Mouse (Mus musculus) forebrain, embryonic 16.5 days (tissue): ENCODE data around the gene Dao. TPM values are rescaled to one million over a fixed set of nuclear protein-coding genes. Genes with fewer than 3 reads are reported as not detected.

Source experiments
- ATAC-seq: fragments of 200-750 bp; cut with Nextera tagmentation; 2 replicates; pipeline ENCODE4 v1.8.0; 2017; ENCODE audit warnings: mild to moderate bottlenecking, moderate library complexity
- H3K27ac ChIP-seq: fragments of 300-500 bp; sonication (generic); 2 replicates; pipeline ENCODE4 v1.5.1; 2014; ENCODE audit warnings: low read length, control low read depth
- H3K27me3 ChIP-seq: fragments of 300-500 bp; sonication (generic); replicated peaks from 2 replicates; pipeline ENCODE4 v1.6.1; 2014; ENCODE audit warnings: low read length; ENCODE audit not compliant: control insufficient read depth, insufficient read depth
- H3K36me3 ChIP-seq: fragments of 300-500 bp; sonication (generic); 2 replicates; pipeline ENCODE4 v1.6.1; 2014; ENCODE audit not compliant: control insufficient read depth, insufficient read depth
- H3K4me1 ChIP-seq: fragments of 300-500 bp; sonication (generic); replicated peaks from 2 replicates; pipeline ENCODE4 v1.6.1; 2014; ENCODE audit warnings: low read length; ENCODE audit not compliant: control insufficient read depth, insufficient read depth
- H3K4me2 ChIP-seq: fragments of 300-500 bp; sonication (generic); 2 replicates; pipeline ENCODE4 v1.6.1; 2014; ENCODE audit warnings: mild to moderate bottlenecking, low read length, control low read depth
- H3K4me3 ChIP-seq: fragments of 300-500 bp; sonication (generic); replicated peaks from 2 replicates; pipeline ENCODE4 v1.5.1; 2014; ENCODE audit warnings: mild to moderate bottlenecking, low read length, control low read depth
- H3K9ac ChIP-seq: fragments of 300-500 bp; sonication (generic); replicated peaks from 2 replicates; pipeline ENCODE4 v1.6.1; 2014; ENCODE audit warnings: low read depth, low read length, control low read depth
- H3K9me3 ChIP-seq: fragments of 300-500 bp; sonication (generic); 2 replicates; pipeline ENCODE4 v1.6.1; 2016; ENCODE audit warnings: low read length; ENCODE audit not compliant: control insufficient read depth
- WGBS: fragments of 180-500 bp; shearing (Covaris S2); extraction: QIAGEN DNeasy Blood & Tissue Kit; methylation state at CpG from one replicate; pipeline ENCODE4 v1.1.7; 2014; 5-methylcytosine and 5-hydroxymethylcytosine counted together
- polyA plus RNA-seq: library from polyadenylated mRNA; unstranded; fragments of >200 nt; fragmentation: Nextera tagmentation; extraction: Ambion mirVana; gene quantifications from 2 replicates; pipeline ENCODE4 v1.2.1, GENCODE M21; 2015

Gene Dao
- not detected in 2 replicates for polyA plus RNA-seq

DNA sequence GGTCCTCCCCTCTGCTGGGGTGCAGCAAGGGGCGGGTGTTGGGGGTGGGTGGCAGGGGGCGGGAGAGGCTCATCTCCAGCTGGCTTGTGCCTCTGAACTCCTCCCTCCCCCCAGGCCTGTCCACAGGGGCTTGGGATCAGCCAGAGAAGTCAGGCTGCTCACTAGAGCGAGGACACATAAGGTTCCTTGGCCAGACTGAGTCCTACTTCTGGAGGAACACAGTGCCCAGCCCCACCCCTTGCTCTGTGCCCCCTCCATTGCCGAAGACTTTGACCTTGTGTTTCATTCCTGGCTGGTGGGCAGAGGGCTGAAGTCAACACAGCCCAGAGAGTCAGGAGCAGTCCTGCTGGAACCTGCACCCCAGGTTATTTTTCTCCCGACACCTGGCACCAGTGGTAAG is at the start of gene Dao:
Dao (plus strand) TSS at position 162 of the 400 bp plus-strand sequence.
- WGBS, result 55% methylated on average over 5 of the region's 5 CpGs
- Histone ChIP-seq H3K9ac (no peak within 1 kb of the TSS), H3K4me2 (no peak within 1 kb of the TSS), H3K4me1 (no peaks in the 10 kb centered on the region), H3K27ac (no peak within 1 kb of the TSS), H3K9me3 (no peaks in the 10 kb centered on the region), H3K27me3 (no peaks in the 10 kb centered on the region), H3K4me3 (no peak within 1 kb of the TSS), H3K36me3 (no peaks in the 10 kb centered on the region)
- no peak for ATAC-seq

DNA sequence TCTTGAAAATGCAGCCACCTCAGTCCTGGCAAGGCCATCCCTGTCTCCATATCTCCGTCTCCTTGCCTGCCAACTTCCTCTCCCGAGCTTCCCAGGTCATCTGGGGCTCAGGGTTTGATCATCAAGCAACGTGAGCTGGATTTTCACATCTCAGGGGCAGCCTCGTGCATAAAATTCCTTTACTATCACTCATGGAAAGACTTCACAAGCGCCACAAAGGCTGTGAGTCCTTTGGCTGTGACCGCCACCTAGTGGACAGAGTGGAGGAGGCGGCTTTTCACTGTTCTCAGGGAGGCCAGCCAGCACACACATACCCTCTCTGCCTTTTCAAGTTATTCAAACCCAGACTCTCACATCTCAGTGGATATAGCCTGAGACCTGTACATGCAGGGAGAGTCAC is 49.1 kb upstream of the Dao start:
- Histone ChIP-seq H3K27ac (no peak overlapping the region), H3K36me3 (peaks cover 5% of the 10 kb centered on the region)
- WGBS, result 9% methylated on average over 7 of the region's 7 CpGs

DNA sequence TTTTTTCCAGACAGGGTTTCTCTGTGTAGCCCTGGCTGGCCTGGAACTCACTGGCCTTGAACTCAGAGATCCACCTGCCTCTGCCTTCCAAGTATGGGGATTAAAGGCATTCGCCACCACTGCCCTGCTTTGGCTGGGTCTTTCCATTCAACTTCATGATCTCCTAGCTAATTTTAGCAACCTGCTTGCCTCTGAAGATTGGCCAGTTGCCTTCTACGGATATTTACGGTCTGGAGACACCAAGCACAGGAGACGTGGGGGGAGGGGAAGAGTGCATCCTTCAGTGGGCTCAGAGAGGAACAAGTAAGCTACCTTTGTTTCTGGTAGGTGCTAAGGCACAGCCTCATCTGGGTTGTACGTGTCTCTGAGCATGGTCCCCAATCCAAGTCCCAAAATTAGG is 48.2 kb upstream of the Dao start:
- H3K36me3 ChIP-seq, result peaks cover 5% of the 10 kb centered on the region
- no peak overlapping the region for H3K4me3 ChIP-seq
- ATAC-seq, result no peak
- H3K9ac ChIP-seq, result no peak overlapping the region
- no peaks in the 10 kb centered on the region for H3K9me3 ChIP-seq
- 89% methylated on average over 5 of the region's 5 CpGs for WGBS
- H3K4me2 ChIP-seq, result no peak overlapping the region
- H3K27ac ChIP-seq, result no peak overlapping the region
- no peaks in the 10 kb centered on the region for H3K27me3 ChIP-seq
- peaks cover 11% of the 10 kb centered on the region for H3K4me1 ChIP-seq

More for the DNA sequence above, 49.1 kb upstream of the Dao start:
- ATAC-seq, result peak; percentile 62; the same call in 1 of the 2 replicates
- Histone ChIP-seq H3K9me3 (no peaks in the 10 kb centered on the region), H3K9ac (no peak overlapping the region), H3K4me3 (no peak overlapping the region), H3K4me2 (no peak overlapping the region), H3K27me3 (no peaks in the 10 kb centered on the region), H3K4me1 (peaks cover 15% of the 10 kb centered on the region)

DNA sequence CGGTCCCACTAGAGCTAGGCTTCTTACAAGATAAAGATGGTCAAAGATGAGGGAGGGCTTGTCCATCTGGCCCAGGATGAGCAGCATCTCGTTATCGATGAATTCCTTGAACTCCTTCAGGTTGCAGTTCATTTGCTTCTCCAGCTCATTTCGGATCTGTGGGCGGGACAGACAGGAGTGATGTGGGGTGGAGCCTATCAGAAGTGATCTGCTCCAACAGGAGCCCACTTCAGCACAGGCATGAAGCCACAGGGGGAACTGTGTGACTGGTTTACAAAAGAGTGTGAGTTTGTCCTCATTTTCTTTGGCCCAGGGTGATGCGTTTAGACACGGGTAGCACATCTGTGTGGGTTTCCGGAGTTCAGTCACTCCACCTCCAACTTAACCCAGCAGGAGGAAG is 47.8 kb upstream of the Dao start:
- no peaks in the 10 kb centered on the region for H3K9me3 ChIP-seq
- H3K4me1 ChIP-seq, result peaks cover 7% of the 10 kb centered on the region
- no peaks in the 10 kb centered on the region for H3K27me3 ChIP-seq
- no peak overlapping the region for H3K4me3 ChIP-seq
- ATAC-seq, result no peak
- no peak overlapping the region for H3K9ac ChIP-seq
- no peak overlapping the region for H3K4me2 ChIP-seq
- no peak overlapping the region for H3K27ac ChIP-seq
- peaks cover 5% of the 10 kb centered on the region for H3K36me3 ChIP-seq
- 84% methylated on average over 8 of the region's 8 CpGs for WGBS

DNA sequence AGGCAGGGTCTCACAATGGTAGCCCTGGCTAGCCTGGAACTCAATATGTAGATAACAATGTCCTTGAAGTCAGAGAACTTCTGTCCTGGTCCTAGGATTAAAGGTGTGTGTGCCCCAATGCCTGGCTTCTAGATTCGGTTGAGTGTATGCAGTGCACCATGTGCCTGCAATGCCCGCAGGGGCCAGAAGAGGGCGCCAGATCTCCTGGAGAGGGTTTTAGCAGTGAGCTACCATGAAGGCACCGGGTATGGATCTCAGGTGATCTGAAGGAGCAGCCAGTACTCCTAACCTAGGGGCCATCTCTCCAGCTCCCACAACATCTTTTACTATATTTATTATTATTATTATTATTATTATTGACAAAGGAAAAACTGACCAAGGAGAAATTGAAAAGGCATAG is 47.0 kb upstream of the Dao start:
- WGBS, result 0% methylated on average over 4 of the region's 4 CpGs
- Histone ChIP-seq H3K36me3 (peaks cover 5% of the 10 kb centered on the region), H3K27ac (no peak overlapping the region), H3K9me3 (no peaks in the 10 kb centered on the region), H3K4me3 (no peak overlapping the region), H3K27me3 (no peaks in the 10 kb centered on the region), H3K4me1 (no peaks in the 10 kb centered on the region), H3K4me2 (no peak overlapping the region), H3K9ac (no peak overlapping the region)
- ATAC-seq, result peak; percentile 75

DNA sequence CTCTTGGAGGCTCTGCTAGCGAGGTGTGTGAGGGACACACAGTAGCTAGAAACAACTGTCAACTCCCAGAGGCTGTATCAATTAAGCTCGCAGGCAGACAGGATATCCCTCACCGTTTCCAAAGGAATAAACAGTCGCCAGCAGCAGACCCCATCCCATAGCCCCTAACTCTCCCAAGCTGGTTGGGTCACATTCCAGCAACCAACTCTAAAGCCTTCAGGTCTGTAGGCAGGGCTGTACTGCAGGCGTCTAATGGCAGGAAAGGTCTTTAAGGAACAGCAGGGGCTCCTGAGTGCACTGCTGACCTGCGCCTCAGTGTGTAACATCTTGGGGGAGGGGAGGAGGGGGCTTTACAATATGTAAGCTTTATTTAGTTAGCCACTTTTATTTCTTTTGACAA is 44.5 kb upstream of the Dao start:
- H3K4me3 ChIP-seq, result no peak overlapping the region
- H3K27ac ChIP-seq, result no peak overlapping the region
- H3K9me3 ChIP-seq, result no peaks in the 10 kb centered on the region
- no peak overlapping the region for H3K4me2 ChIP-seq
- peaks cover 3% of the 10 kb centered on the region for H3K36me3 ChIP-seq
- no peak overlapping the region for H3K9ac ChIP-seq
- H3K27me3 ChIP-seq, result no peaks in the 10 kb centered on the region
- no peaks in the 10 kb centered on the region for H3K4me1 ChIP-seq
- 11% methylated on average over 6 of the region's 6 CpGs for WGBS
- no peak for ATAC-seq

DNA sequence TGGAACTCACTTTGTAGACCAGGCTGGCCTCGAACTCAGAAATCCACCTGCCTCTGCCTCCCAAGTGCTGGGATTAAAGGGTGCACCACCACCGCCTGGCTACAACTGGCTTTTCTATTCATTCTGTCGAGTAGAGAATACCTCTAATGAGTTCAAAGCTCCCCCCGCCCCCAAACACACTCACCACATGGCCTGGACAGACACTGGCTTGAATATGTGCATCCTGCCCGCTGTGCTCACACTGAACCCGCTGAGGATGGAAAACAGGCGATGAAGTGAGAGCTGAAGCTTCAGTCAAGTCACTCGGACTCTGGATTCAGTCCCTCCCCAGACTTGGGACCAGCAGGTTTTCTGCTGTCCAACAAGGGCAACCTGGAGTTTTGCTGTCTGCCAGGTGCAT is 43.1 kb upstream of the Dao start:
- no peak for ATAC-seq
- no peak overlapping the region for H3K4me3 ChIP-seq
- H3K27ac ChIP-seq, result no peak overlapping the region
- WGBS, result 73% methylated on average over 8 of the region's 8 CpGs
- H3K9ac ChIP-seq, result no peak overlapping the region
- no peak overlapping the region for H3K4me2 ChIP-seq
- no peaks in the 10 kb centered on the region for H3K4me1 ChIP-seq
- H3K27me3 ChIP-seq, result no peaks in the 10 kb centered on the region
- no peaks in the 10 kb centered on the region for H3K9me3 ChIP-seq
- H3K36me3 ChIP-seq, result peaks cover 5% of the 10 kb centered on the region

DNA sequence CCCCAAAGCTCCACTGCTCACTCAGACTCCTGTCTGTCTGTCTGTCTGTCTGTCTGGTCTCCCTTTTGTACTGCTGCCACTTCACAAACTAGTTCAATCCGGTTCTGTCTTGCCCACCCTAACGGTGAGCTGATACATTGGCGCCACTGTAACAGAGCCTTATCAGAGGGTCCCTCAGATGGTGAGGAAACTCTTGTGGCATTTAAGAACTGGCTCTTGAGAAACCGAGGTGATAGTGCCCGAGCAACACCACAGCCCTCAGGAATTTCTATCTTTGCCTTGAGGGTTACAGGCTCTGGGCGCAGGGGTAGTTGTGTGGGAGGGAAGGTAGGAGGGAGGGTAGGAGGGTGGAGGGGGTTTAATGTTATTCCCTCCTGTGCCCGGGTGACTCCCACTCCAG is 41.7 kb upstream of the Dao start:
- H3K27ac ChIP-seq, result no peak overlapping the region
- no peaks in the 10 kb centered on the region for H3K9me3 ChIP-seq
- 86% methylated on average over 7 of the region's 7 CpGs for WGBS
- H3K4me1 ChIP-seq, result no peaks in the 10 kb centered on the region
- peaks cover 13% of the 10 kb centered on the region for H3K36me3 ChIP-seq
- no peak overlapping the region for H3K9ac ChIP-seq
- H3K27me3 ChIP-seq, result no peaks in the 10 kb centered on the region
- H3K4me3 ChIP-seq, result no peak overlapping the region
- no peak overlapping the region for H3K4me2 ChIP-seq
- ATAC-seq, result no peak

DNA sequence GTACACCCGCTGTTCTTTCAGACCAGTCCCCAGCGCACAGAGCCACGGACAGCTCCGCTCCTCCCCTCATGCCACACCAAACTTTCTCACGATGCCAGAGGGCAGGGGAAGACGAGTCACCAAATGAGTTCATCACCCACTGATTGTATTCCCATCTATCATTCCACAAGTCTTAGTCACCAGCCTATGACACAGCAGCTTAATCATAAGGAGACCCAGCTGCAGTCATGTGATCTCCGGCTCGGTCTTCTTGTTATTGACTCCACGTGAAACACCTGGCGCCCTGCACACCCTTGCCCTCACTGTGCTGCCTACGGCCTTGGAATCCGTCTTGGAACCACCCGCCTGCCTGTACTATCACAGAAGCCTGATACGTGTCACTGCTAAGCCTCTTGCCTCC is 38.5 kb upstream of the Dao start:
- Histone ChIP-seq H3K9me3 (no peaks in the 10 kb centered on the region), H3K27ac (no peak overlapping the region), H3K4me2 (no peak overlapping the region), H3K36me3 (peaks cover 15% of the 10 kb centered on the region), H3K27me3 (no peaks in the 10 kb centered on the region), H3K4me1 (no peaks in the 10 kb centered on the region), H3K9ac (no peak overlapping the region), H3K4me3 (no peak overlapping the region)
- WGBS, result 92% methylated on average over 14 of the region's 14 CpGs
- ATAC-seq, result no peak

DNA sequence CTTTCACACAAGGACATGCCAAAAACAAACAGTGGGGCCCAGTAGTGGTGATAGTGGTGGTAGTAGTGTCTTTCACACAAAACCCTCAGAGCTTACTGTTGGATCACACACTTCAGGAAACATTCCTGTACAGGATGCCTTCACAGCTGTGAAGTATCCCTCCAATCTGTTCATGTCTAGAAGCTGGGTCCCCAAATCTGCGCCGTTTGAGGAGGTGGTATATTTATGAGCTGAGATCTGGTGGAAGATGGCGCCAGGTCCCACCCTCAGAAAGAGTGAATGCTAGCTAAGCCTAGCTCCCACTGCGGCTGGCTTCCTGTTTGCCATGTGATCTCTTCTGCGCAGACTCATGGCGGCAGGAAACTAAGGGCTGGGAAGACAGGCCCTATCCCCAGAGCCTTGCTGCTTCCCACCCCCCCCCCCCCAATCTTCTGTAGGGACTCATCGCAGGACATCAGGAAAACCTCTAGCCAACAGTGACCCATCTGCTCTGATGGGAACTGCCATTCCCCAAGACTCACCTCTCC is 37.8 kb upstream of the Dao start:
- H3K36me3 ChIP-seq, result peaks cover 15% of the 10 kb centered on the region
- no peak for ATAC-seq
- 98% methylated on average over 7 of the region's 7 CpGs for WGBS

More for the DNA sequence above, 37.8 kb upstream of the Dao start:
- Histone ChIP-seq H3K27ac (no peak overlapping the region), H3K4me2 (no peak overlapping the region), H3K4me3 (no peak overlapping the region), H3K27me3 (no peaks in the 10 kb centered on the region), H3K9ac (no peak overlapping the region), H3K4me1 (no peaks in the 10 kb centered on the region), H3K9me3 (no peaks in the 10 kb centered on the region)
